Mouse (Mus musculus) lung, adult 2 months (tissue): ENCODE measurements at regions not wholly inside any gene's neighbourhood (a gene's known extent, or its start where the extent isn't known, plus 50 kb on each side); places are given as distances from the start of the nearest gene placed in this dataset.

Experiments used
- CTCF ChIP-seq: fragments of 200-500 bp; IDR thresholded peaks from 2 replicates; pipeline ENCODE4 v1.5.1; 2011; ENCODE audit warnings: mild to moderate bottlenecking, low read length, control low read depth; ENCODE audit not compliant: insufficient read depth
- POLR2A ChIP-seq: fragments of 200-500 bp; IDR thresholded peaks from 2 replicates; pipeline ENCODE4 v1.6.1; 2011; ENCODE audit warnings: low read depth, mild to moderate bottlenecking, control low read depth, low read length, borderline replicate concordance; ENCODE audit errors: extremely low read depth

DNA sequence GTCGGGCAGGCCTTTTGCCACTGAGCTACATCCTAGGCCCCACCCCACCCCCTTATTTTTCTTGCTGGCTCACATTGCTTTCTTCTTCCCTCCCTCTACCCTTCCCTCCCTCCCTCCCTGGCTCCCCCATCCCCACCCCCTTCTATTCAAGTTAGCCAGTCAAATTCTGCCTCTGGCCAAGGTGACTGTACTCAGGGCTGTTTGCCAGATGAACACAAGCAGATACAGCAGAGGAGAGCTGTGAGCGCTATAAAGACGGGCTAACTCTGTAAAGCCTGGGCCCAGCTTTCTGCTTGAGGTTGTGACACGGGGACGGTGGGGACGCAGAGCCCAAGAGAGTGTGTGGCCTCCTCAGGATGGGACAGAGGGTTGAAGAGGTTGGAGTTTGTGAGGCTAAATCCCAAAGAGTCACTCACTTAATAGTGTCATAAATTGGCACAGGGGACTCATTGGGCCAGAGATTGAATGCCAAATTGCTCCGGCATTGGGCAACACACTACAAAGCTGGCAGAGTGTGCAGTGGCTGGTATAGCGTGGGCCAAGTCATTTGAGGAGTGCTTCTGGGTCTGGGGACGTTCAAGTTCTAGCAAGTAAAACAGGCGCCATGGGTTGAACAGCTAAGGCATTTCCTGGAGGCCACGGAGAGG is 110.8 kb downstream of the 2410131K14Rik start:
- TF ChIP-seq POLR2A (no peak), CTCF (no peak)
